Mouse (Mus musculus): ENCODE measurements around the gene Cd151.

The Cd151 gene

DNA sequence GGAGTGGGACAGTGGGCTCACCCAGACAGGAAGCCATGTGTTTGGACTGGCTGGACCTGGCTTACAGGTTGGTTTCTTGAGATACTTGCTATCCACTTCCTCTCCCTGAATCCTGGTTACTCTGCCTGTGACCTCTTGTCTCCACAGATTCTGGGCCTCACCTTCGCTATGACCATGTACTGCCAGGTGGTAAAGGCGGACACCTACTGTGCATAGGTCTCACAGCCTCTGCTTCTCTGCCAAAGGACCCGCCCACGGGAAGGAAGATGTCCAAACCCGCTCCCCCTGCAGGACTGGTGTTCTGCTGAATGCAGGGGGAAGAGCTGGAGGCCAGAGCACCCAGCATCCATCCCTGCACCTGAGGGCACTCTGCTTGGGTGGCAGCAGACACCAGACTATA lies 25.5 kb downstream of the Cd151 start:
- in situ Hi-C loops (cut with MboI, MseI) = loop anchor here (5.0 to 10.0 kb wide), 2 partner anchors 162 to 255 kb away; partner anchors contain the start of gene Muc6

DNA sequence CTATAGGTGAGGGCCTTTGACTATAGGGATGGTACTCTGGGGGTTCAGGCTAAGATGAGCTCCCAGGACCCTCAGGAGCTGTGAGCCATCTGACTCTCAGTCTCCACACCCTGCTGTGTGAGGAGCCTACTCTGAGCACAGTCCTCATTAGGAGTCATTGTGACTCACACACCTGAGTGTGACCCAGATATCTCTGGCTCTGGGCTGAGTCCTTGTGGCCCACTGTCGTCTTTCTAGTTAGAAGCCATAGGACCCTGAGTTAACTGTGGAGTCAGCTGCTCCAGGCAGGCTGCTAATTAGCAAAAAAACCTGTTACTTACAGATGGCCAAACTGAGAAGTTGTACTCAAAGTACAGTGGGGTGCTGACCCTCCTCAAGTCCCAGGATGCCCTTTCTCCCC lies 26.5 kb downstream of the Cd151 start:
- in situ Hi-C loops (cut with MboI, MseI) = loop anchor here (5.0 to 10.0 kb wide), 2 partner anchors 161 to 254 kb away; partner anchors contain the start of gene Muc6

DNA sequence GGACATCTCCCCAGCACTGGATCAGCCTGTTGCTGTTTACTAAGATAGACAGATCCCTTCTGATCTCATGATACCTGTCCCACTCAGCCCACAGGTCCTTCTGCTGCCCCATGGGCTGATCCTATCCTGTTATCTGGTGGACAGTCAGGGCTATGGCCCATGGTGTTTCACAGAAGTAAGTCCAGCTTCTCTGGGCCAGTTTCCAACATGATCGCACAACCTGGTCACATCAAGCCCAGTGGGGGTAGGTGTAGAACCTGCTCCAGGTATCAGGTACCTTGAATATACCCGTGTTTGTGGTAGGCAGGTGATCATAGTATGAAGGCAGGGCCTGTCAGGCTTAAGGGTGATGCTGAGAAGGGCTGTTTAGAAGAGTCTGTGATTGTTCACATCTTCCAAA lies 28.2 kb downstream of the Cd151 start:
- in situ Hi-C loops (cut with MboI, MseI) = loop anchor here (10.0 kb wide), 1 partner anchor 159 kb away; the partner anchor contains the start of gene Muc6

DNA sequence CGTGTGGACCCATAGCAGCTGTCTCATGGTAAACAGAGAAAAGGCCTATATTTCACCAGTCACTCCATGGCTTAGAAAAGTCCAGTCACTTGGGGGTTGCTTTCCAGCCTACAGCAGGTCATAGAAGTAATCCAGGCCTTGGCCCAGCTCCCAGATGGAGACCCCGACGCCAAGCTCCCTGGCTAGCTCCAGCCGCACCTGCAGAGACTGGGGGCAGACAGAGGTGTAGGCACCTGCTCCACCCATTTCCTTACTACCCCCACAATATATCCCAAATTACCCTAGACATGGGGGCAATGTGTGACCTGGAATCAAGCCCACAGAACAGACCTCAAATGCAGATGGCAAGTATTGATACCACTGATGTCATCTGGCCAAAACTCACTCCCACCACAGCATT lies 28.7 kb downstream of the Cd151 start:
- in situ Hi-C loops (cut with MboI, MseI) = loop anchor here (10.0 kb wide), 1 partner anchor 159 kb away; the partner anchor contains the start of gene Muc6

DNA sequence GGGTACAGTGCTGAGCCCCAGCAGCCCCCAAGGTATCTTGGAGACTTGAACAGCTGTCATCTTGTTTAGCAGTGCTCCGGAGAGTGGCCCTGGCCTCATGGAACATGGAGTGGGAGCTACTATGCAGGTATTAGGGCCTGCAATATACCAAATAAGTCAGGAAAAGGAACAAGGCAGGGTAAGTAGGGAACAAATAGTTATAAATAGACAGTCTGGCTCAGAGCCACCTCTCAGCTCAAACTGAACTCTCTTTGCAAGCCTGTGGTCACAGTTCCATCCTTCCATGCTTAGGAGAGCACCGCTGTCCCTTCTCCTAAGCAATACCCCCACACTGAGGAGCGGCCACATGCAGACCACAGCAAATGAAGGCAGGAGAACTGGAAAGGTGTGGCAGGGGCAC lies 30.4 kb downstream of the Cd151 start:
- in situ Hi-C loops (cut with MboI, MseI) = loop anchor here (10.0 kb wide), 1 partner anchor 157 kb away; the partner anchor contains the start of gene Muc6

DNA sequence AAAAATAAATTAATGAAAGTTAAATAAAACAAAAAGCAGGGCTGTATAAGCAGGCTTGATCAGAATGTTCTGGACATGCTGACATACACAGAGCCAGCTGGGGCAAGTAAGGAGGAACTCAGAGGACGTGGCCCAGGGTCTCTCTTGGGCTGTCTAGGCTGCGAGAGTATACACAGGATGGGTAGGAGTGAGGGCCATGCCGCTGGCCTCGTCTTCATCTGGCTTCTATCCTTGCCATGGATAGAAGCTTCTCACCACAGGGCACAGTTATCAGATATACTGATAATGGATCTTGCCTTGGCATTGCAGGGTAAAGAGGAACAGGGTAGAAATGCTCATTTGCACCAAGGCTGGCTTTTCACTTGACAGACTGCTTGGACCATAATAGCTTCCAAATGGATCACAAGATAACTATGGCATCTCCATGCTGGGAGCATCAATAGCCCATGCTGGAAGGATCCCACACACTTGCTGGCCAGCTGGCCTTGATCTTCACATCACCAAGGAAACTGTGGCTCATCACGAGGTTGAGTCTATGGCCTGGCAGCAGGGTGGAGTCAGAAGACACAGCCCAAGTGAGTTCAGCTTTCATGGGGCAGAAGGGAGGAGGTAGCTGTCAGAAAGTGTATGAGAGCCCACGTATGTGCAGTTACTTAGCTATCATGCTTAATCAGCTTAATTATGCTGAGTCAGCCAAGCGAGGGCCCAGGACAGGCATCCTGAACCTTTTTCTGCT lies 34.8 kb downstream of the Cd151 start:
- in situ Hi-C loops (cut with MboI, MseI) = no loop called here

DNA sequence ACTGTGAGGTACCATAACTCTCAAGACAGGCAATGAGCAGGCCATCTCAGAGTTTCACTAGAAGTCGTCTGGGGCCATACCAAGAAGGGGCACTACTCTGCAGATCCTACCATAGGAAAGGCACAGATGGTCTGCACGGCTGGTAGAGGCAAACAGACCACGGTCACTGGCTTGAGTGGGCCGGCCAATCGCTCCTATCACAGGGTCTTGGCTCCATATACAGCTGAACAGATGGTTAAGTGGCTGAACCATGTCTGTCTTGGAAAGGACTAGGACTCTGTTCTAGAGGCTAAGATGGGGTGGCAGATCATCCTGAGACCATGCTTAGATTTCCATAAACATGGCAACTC lies 35.3 kb downstream of the Cd151 start:
- in situ Hi-C loops (cut with MboI, MseI) = no loop called here

DNA sequence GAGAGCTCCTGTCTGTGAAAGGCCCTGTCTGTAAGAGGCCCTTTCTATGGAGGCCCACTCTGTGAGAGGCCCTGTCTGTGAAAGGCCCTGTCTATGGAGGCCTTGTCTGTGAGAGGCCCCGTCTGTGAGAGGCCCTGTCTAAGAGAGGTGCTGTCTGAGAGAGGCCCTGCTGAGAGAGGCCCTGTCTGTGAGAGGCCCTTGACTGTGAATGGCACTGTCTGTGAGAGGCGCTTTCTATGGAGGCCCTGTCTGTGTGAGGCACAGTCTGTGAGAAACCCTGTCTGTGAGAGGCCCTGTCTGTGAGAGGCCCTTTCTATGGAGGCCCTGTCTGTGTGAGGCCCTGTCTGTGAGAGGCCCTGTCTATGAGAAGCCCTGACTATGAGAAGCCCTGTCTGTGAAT lies 39.1 kb downstream of the Cd151 start:
- in situ Hi-C loops (cut with MboI, MseI) = no loop called here

DNA sequence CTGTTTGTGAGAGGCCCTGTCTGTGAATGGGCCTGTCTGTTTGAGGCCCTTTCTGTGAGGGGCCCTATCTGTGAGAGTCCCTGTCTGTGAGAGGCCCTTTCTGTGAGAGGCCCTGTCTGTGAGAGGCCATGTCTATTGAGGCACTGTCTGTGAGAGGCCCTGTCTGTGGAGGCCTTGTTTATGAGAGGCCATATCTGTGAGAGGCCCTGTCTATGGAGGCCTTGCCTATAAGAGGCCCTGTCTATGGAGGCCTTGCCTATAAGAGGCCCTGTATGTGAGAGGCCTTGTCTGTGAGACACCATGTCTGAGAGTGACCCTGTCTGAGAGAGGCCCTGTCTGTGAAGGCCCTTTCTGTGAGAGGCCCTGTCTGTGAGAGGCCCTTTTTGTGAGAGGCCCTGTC lies 41.0 kb downstream of the Cd151 start:
- in situ Hi-C loops (cut with MboI, MseI) = no loop called here

DNA sequence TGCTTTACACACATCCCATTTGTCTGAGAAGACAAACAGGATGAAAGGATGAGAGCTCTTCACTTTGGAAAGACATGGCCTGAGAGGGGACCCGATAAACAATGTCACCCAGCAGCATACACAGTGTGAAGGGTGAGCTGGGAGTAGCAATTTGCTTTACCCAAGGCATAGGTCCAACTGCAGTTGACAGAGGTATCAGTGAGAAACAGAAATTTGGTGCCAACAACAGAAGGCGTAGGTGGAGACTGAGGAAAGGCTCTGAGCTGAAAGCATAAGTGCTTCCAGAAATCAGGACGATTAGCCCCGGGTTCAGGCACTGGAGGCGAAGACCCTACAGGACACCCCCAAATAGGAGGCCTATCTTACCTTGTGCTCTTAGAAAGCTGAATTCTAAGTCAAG lies 43.0 kb downstream of the Cd151 start:
- in situ Hi-C loops (cut with MboI, MseI) = no loop called here

DNA sequence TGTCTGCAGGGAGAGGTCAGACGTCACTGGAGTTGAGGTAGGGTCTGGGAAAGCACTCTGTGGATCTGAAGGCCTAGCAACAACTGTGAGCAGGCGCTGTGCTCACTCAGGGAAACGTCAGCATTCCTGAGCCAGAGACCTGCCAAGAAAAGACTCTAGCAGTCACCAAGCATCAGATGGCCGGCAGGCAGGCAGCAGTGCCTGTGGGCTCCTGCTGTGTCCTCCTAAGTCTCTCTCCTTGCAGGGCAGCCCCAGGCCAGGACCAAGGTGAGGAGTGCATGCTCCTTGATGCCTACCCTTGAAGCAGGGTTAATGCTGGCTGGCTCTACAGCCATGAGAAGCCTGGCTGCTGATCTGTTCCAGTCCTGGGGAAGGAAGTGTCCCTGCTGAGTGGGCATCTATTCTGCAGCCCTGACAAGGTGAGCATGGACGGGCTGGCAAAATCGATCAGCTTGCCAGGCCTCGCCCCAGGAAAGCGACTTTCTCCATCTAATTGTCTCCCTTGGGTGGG lies 43.5 kb downstream of the Cd151 start:
- in situ Hi-C loops (cut with MboI, MseI) = no loop called here

DNA sequence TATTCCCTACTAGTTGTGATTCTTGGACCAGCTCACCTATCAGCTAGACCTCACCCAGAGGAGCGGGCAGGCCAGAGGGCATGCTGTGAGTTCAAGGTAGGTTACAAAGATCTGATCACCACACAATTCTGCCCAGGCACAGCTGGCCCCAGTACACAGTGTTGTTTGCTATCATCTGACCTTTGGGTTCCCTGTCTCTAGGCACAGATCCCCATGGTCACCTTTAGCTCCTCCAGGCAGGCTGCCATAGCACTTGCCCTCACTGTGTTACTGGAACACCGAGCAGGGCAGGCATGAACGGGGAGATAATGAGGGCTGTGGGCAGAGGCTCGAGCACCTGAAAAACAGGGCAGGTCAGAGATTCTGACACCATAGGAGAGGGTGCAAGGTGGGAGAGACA lies 50.4 kb downstream of the Cd151 start:
- in situ Hi-C loops (cut with MboI, MseI) = loop anchor here (5.0 kb wide), 1 partner anchor 150 kb away; no protein-coding TSS in a partner anchor

DNA sequence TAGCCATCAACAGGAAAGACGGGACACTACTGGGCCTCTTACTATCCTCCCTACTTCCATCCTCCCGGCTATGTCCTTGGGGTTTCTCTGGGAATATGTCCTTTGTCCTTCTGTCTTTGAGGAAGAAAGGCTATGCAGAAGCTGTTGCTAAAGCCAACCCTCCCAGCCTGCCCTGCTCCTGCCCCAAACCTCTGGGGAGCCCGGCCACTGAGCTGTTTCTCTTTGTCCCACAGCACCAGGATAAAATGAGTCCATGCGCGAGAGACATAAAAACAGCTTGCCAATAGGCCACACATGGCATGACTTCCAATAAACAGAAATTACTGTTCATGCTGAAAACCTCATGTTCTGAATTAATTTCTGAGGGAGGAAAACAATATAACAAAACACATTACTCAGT lies 51.1 kb downstream of the Cd151 start:
- in situ Hi-C loops (cut with MboI, MseI) = loop anchor here (5.0 kb wide), 1 partner anchor 149 kb away; no protein-coding TSS in a partner anchor

DNA sequence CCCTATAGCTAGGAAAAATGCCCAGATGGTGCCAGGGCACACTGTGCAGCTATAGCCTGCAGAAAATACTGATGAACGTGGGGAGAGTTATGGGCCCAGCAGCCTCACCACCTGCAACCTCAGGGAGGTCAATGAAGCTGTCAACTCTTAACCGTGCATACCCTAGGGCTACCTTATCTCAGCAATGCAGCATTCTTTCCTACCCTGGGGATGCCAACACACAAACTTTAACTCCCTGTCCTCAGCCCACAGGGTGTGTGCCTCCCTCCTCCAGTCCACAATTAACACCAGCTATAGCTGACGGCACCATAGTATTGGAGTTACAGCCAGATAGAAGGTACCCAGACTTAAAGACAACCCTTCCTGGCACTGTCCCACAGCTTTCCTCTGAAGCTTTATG lies 51.7 kb downstream of the Cd151 start:
- in situ Hi-C loops (cut with MboI, MseI) = loop anchor here (5.0 kb wide), 1 partner anchor 148 kb away; no protein-coding TSS in a partner anchor

DNA sequence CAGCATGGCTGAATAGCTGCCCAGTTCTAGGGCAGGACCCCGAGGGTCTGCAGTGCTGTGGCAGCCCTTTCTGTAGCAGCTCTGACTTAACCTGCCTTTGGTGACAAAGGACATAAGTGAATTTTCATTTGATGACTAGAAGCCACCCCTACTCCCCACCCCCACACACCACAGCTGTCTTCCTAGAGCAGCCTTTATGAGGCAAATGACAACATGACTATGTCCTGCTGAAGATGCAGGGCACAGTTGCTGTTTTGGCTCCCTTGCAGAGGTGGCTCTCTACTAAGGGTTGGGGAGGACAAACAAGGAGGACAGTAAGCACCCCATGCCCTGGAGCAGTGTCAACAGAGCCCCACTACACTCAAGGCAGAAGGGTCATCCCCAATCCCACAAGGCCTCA lies 52.6 kb downstream of the Cd151 start:
- in situ Hi-C loops (cut with MboI, MseI) = loop anchor here (5.0 kb wide), 1 partner anchor 148 kb away; no protein-coding TSS in a partner anchor

Data from T-helper 2 cell (primary cell).